Mouse (Mus musculus) heart, postnatal 0 days (tissue): Measurements from ENCODE around the gene Fam241a. TPM values are rescaled to one million over a fixed set of nuclear protein-coding genes. Genes with fewer than 3 reads are reported as not detected.

Experiments used
- ATAC-seq: fragments of 200-750 bp; cut with Nextera tagmentation; 2 replicates; pipeline ENCODE4 v1.8.0; 2017; ENCODE audit warnings: low read depth, moderate number of reproducible peaks, moderate library complexity; ENCODE audit not compliant: insufficient read depth
- DNase-seq: peaks from one replicate; pipeline ENCODE4 v3.0.0-alpha.2; 2016; ENCODE audit warnings: low spot score
- H3K27ac ChIP-seq: fragments of 300-500 bp; sonication (generic); 2 replicates; pipeline ENCODE4 v1.5.1; 2014; ENCODE audit warnings: low read depth, mild to moderate bottlenecking
- H3K27me3 ChIP-seq: fragments of 300-500 bp; sonication (generic); 2 replicates; pipeline ENCODE4 v1.6.1; 2014; ENCODE audit warnings: low read length, mixed read lengths; ENCODE audit not compliant: control insufficient read depth, insufficient read depth
- H3K36me3 ChIP-seq: fragments of 300-500 bp; sonication (generic); replicated peaks from 2 replicates; pipeline ENCODE4 v1.6.1; 2014; ENCODE audit warnings: low read length, mixed read lengths; ENCODE audit not compliant: control insufficient read depth, insufficient read depth
- H3K4me1 ChIP-seq: fragments of 300-500 bp; sonication (generic); 2 replicates; pipeline ENCODE4 v1.6.1; 2014; ENCODE audit warnings: antibody characterized with exemption; ENCODE audit not compliant: control insufficient read depth, insufficient read depth
- H3K4me2 ChIP-seq: fragments of 300-500 bp; sonication (generic); 2 replicates; pipeline ENCODE4 v1.6.1; 2014; ENCODE audit warnings: low read depth, mild to moderate bottlenecking, low read length, moderate library complexity
- H3K4me3 ChIP-seq: fragments of 300-500 bp; sonication (generic); 2 replicates; pipeline ENCODE4 v1.5.1; 2014; ENCODE audit warnings: low read depth, low read length
- H3K9ac ChIP-seq: fragments of 300-500 bp; sonication (generic); replicated peaks from 2 replicates; pipeline ENCODE4 v1.6.1; 2014; ENCODE audit warnings: low read depth, low read length, mixed read lengths
- H3K9me3 ChIP-seq: fragments of 300-500 bp; sonication (generic); replicated peaks from 2 replicates; pipeline ENCODE4 v1.6.1; 2016; ENCODE audit warnings: low read length; ENCODE audit not compliant: control insufficient read depth
- CTCF ChIP-seq: IDR thresholded peaks from 2 replicates; pipeline ENCODE4 v1.5.1; 2016; ENCODE audit warnings: antibody characterized with exemption, control low read depth, low read depth
- EP300 ChIP-seq: IDR thresholded peaks from 2 replicates; pipeline ENCODE4 v1.6.1; 2016; ENCODE audit warnings: antibody characterized with exemption, low read depth
- WGBS: fragments of 180-500 bp; shearing (Covaris S2); extraction: QIAGEN DNeasy Blood & Tissue Kit; methylation state at CpG from one replicate; pipeline ENCODE4 v1.1.7; 2014; 5-methylcytosine and 5-hydroxymethylcytosine counted together
- polyA plus RNA-seq: library from polyadenylated mRNA; unstranded; fragments of >200 nt; fragmentation: Nextera tagmentation; extraction: Ambion mirVana; gene quantifications from 2 replicates; pipeline ENCODE4 v1.2.1, GENCODE M21; 2015
- total RNA-seq: library from RNA; depleted of rRNA; stranded (reverse); fragments of >200 nt; gene quantifications from 2 replicates; pipeline ENCODE4 v1.2.3, GENCODE M21; 2014; ENCODE audit warnings: low replicate concordance; rRNA removed

The Fam241a gene
- total and polyA plus RNA-seq, 2 experiments from 2014 or later, result 8.3 to 9.1 TPM

DNA sequence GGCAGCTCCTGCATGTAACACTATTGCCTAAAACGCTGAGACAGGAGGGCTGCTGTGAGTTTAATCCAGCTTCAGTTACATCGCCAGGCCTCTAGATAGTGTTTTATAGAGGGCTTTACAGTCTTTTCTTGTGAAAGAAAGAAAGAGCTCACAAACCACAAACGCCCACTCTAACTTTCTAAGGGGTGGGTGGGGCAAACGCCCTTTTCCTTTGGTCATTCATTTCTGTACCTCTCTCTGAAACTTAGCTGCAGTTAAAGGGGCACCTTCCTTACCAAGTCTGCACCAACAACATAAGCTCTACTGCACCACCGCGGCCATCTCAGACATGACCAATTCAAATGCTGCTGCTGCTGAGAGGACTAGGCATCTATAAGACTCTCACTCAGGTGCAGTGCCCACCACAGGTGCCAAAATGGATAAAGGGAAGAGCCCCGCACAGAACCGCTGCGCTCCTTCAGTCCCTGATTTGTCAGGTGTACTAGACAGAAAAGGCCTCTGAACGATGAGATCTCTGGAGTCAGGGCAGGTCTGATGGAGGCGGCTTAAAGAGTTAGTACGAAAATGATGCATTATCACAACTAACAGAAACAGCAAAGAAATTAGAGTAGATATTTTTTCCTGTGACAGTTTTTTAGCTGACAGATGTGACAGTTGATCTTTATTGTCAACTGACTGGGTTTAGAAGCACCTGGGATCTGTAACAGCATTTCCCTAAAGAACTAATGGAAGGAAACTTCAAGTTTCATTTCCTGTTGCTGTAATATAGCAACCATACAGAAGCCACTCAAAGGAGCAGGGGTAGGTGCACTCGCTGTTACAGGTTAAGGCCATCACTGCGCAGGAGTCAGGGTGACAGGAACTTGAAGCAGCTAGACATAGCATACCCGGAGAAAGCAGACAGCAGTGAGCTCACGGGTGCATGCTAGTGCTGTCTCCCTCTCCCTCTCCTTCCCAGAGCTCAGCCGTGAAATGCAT lies 71.9 kb downstream of the Fam241a start:
- ATAC-seq (no peak), DNase-seq (no peak)
- Histone ChIP-seq H3K4me2 (no peak overlapping the region), H3K27ac (no peak overlapping the region), H3K4me1 (no peaks in the 10 kb centered on the region), H3K9me3 (no peaks in the 10 kb centered on the region), H3K27me3 (no peaks in the 10 kb centered on the region), H3K9ac (no peak overlapping the region), H3K36me3 (peaks cover 19% of the 10 kb centered on the region), H3K4me3 (no peak overlapping the region)
- TF ChIP-seq EP300 (no peak), CTCF (no peak)
- 82% methylated on average over 17 of the region's 17 CpGs for WGBS

DNA sequence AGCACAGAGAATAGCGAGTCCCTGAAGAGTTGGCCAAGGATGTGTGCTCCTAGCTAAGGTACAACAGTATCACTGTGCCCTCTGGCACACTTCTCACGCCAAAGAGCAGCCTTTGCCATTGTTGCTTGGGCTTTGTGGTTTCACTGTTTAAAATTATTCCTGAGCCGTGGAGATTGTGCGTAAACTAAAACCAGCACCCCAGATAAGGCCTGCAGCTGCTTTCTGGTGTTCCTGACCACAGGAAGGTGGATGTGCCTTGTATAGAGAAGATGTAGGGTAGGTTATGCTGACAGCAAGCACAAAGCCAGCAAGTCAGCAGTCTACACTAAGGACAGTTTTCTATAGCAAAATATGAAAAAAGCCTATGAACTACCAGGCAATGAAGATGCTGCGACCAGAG lies 74.9 kb downstream of the Fam241a start:
- no peak overlapping the region for H3K4me2 ChIP-seq
- no peak overlapping the region for H3K27ac ChIP-seq
- 76% methylated on average over 5 of the region's 5 CpGs for WGBS
- no peaks in the 10 kb centered on the region for H3K9me3 ChIP-seq
- DNase-seq (no peak), ATAC-seq (no peak)
- H3K4me1 ChIP-seq, result no peaks in the 10 kb centered on the region
- no peaks in the 10 kb centered on the region for H3K27me3 ChIP-seq
- no peak overlapping the region for H3K4me3 ChIP-seq
- H3K9ac ChIP-seq, result no peak overlapping the region
- TF ChIP-seq EP300, result no peak
- H3K36me3 ChIP-seq, result peaks cover 27% of the 10 kb centered on the region

DNA sequence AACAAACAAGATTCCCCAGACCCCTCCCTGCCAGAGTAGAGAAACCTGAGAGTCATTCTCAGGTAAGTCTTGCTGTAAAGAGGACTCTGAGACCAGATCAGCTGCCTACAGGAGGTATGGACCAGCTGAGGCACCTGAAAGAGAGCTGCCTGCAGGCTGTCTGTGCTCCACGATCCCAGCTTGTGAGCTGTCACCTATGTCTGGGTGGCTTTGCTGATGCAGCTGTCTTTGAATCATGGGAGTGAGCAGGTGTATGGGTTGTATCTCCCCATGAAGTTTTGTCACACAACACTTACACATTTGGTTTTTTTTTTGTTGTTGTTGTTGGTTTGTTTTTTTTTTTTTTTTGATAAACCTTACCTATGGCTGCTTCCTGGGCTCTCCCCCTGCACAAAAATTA lies 75.7 kb downstream of the Fam241a start:
- Histone ChIP-seq H3K4me3 (no peak overlapping the region), H3K9ac (no peak overlapping the region), H3K4me2 (no peak overlapping the region), H3K27ac (no peak overlapping the region), H3K9me3 (no peaks in the 10 kb centered on the region), H3K36me3 (peaks cover 28% of the 10 kb centered on the region), H3K4me1 (no peaks in the 10 kb centered on the region), H3K27me3 (no peaks in the 10 kb centered on the region)
- 92% methylated on average over 1 of the region's 1 CpGs for WGBS
- ATAC-seq, result no peak
- TF ChIP-seq CTCF, result no peak
- no peak for TF ChIP-seq EP300
- DNase-seq, result no peak

Other genes with a start within 250 kb of the Fam241a start
- gene Alpk1, start 115.8 kb downstream of the Fam241a start, total RNA-seq, result 0.27 and 1.2 TPM in 2 replicates
- 0.55 and 1.0 TPM in 2 replicates for gene Alpk1, start 115.8 kb downstream of the Fam241a start, polyA plus RNA-seq
- 1.4 and 2.4 TPM in 2 replicates for gene Tifa, start 106.5 kb downstream of the Fam241a start, total RNA-seq
- gene Tifa, start 106.5 kb downstream of the Fam241a start, polyA plus RNA-seq, result 2.6 and 2.9 TPM in 2 replicates
- 18.2 and 94.3 TPM in 2 replicates for gene Ap1ar, start 58.8 kb downstream of the Fam241a start, total RNA-seq
- gene Ap1ar, start 58.8 kb downstream of the Fam241a start, polyA plus RNA-seq, result 16.4 and 18.0 TPM in 2 replicates